Mouse (Mus musculus) cortical plate, adult 2 months (tissue): ENCODE measurements around the gene Xpo4.

Experiments used
- CTCF ChIP-seq: fragments of 200-500 bp; IDR thresholded peaks from 2 replicates; pipeline ENCODE4 v1.5.1; 2011; ENCODE audit warnings: mild to moderate bottlenecking, control low read depth, low read length; ENCODE audit not compliant: insufficient read depth; ENCODE audit errors: extremely low read depth
- POLR2A ChIP-seq: fragments of 200-500 bp; IDR thresholded peaks from 2 replicates; pipeline ENCODE4 v1.6.1; 2011; ENCODE audit warnings: mild to moderate bottlenecking, low read length, control low read depth; ENCODE audit not compliant: insufficient read depth; ENCODE audit errors: extremely low read depth

DNA sequence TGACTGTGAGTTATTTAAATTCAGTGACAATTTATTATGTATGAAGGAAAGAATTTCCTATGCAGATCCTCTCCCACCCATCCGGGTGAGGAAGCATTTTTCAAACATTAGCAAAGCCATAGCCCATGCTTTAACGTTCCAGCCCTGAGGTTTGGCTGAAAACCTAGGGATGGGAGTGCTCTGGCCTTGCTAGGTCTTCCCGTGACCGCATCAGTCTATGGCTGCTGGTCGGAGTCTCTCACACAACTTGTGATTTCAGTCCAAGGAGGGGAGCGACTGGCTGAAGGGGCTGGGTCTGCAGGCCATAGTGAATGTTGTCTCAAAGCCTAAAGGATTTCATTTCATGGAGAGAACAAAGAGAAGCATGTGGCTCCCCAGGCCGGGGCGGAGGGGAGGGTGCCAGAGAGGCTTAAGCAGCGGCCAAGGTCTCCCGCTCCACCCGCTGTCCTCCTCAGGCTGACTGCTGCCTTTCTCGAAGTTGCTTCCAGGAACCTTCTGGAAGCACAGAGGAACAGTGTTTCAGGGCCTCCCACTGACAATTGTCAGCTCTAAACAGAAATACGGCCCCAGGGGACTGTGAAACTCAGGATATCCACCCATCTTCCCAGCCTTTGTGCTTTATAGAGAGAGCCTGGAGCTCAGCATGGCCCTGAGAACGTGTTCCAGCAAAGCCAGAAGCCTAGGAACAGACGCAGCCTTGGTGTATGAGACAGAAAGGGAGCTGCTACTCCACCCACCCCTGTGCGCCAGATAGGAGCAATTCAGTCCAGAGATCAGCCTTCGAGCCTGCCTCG is 42.1 kb upstream of the Xpo4 start:
- TF ChIP-seq CTCF (no peak), POLR2A (no peak)
